Mouse (Mus musculus) lung, postnatal 0 days (tissue): ENCODE data around the gene Rab8b. TPM values are rescaled to one million over a fixed set of nuclear protein-coding genes. Genes with fewer than 3 reads are reported as not detected.

ENCODE experiments used
- ATAC-seq: fragments of 200-750 bp; cut with Nextera tagmentation; 2 replicates; pipeline ENCODE4 v1.8.0; 2017; ENCODE audit warnings: moderate library complexity
- DNase-seq: peaks from one replicate; pipeline ENCODE4 v3.0.0-alpha.2; 2016; ENCODE audit warnings: low spot score
- H3K27ac ChIP-seq: fragments of 300-500 bp; sonication (generic); 2 replicates; pipeline ENCODE4 v1.5.1; 2014; ENCODE audit warnings: antibody characterized with exemption, mild to moderate bottlenecking, low read length, mixed read lengths
- H3K27me3 ChIP-seq: fragments of 300-500 bp; sonication (generic); replicated peaks from 2 replicates; pipeline ENCODE4 v1.6.1; 2014; ENCODE audit warnings: low read length, mixed read lengths; ENCODE audit not compliant: insufficient read depth
- H3K36me3 ChIP-seq: fragments of 300-500 bp; sonication (generic); 2 replicates; pipeline ENCODE4 v1.6.1; 2014; ENCODE audit warnings: low read length, mixed read lengths; ENCODE audit not compliant: insufficient read depth
- H3K4me1 ChIP-seq: fragments of 300-500 bp; sonication (generic); 2 replicates; pipeline ENCODE4 v1.6.1; 2014; ENCODE audit warnings: antibody characterized with exemption, low read depth, low read length, mixed read lengths; ENCODE audit not compliant: insufficient read depth
- H3K4me2 ChIP-seq: fragments of 300-500 bp; sonication (generic); replicated peaks from 2 replicates; pipeline ENCODE4 v1.6.1; 2014; ENCODE audit warnings: low read depth, mild to moderate bottlenecking, low read length, moderate library complexity, mixed read lengths
- H3K4me3 ChIP-seq: fragments of 300-500 bp; sonication (generic); 2 replicates; pipeline ENCODE4 v1.5.1; 2014; ENCODE audit warnings: low read depth, low read length
- H3K9ac ChIP-seq: fragments of 300-500 bp; sonication (generic); replicated peaks from 2 replicates; pipeline ENCODE4 v1.6.1; 2014; ENCODE audit warnings: low read depth, mild to moderate bottlenecking
- H3K9me3 ChIP-seq: fragments of 300-500 bp; sonication (generic); 2 replicates; pipeline ENCODE4 v1.6.1; 2016; ENCODE audit warnings: low read length, mixed read lengths
- CTCF ChIP-seq: IDR thresholded peaks from 2 replicates; pipeline ENCODE4 v1.5.1; 2016; ENCODE audit warnings: antibody characterized with exemption, mild to moderate bottlenecking
- EP300 ChIP-seq: IDR thresholded peaks from 2 replicates; pipeline ENCODE4 v1.6.1; 2016; ENCODE audit warnings: antibody characterized with exemption, mild to moderate bottlenecking, control low read depth
- WGBS: fragments of 180-500 bp; shearing (Covaris S2); extraction: QIAGEN DNeasy Blood & Tissue Kit; methylation state at CpG from one replicate; pipeline ENCODE4 v1.1.7; 2014; 5-methylcytosine and 5-hydroxymethylcytosine counted together
- polyA plus RNA-seq: library from polyadenylated mRNA; unstranded; fragments of >200 nt; fragmentation: Nextera tagmentation; extraction: Ambion mirVana; gene quantifications from 2 replicates; pipeline ENCODE4 v1.2.1, GENCODE M21; 2015

The Rab8b gene
- polyA plus RNA-seq, 1 experiment from 2014 or later: 15.6 TPM

- no peaks in the 10 kb centered on the region for H3K9me3 ChIP-seq
- ATAC-seq (no peak), DNase-seq (no peak)
- no peaks in the 10 kb centered on the region for H3K36me3 ChIP-seq
- no peak overlapping the region for H3K4me2 ChIP-seq
- H3K4me1 ChIP-seq: peaks cover 16% of the 10 kb centered on the region; the same call in 1 of the 2 replicates
- no peak overlapping the region for H3K27ac ChIP-seq
- H3K4me3 ChIP-seq: no peak overlapping the region
- 71% methylated on average over 3 of the region's 3 CpGs for WGBS
- H3K27me3 ChIP-seq: no peaks in the 10 kb centered on the region
- H3K9ac ChIP-seq: no peak overlapping the region
- TF ChIP-seq EP300 (no peak), CTCF (peak; percentile 19; the same call in 1 of the 2 replicates)
Measured at GRCm38 (mm10) chr9:66864708-66865107, 54.8 kb downstream of the Rab8b start.

GRCm38 (mm10) chr9:66863456-66863855 lies 56.0 kb downstream of the Rab8b start:
- Histone ChIP-seq H3K36me3 (no peaks in the 10 kb centered on the region), H3K27me3 (no peaks in the 10 kb centered on the region), H3K9ac (no peak overlapping the region), H3K4me1 (peaks cover 16% of the 10 kb centered on the region; the same call in 1 of the 2 replicates), H3K4me3 (no peak overlapping the region), H3K27ac (peak overlapping the region; percentile 68), H3K9me3 (no peaks in the 10 kb centered on the region), H3K4me2 (no peak overlapping the region)
- whole genome bisulfite sequencing: 44% methylated on average over 3 of the region's 3 CpGs
- DNase-seq (peak; percentile 83), ATAC-seq (peak; percentile 80)
- TF ChIP-seq EP300 (peak; percentile 64), CTCF (no peak)

- no peaks in the 10 kb centered on the region for H3K36me3 ChIP-seq
- no peaks in the 10 kb centered on the region for H3K27me3 ChIP-seq
- no peak for ATAC-seq
- H3K4me3 ChIP-seq: no peak overlapping the region
- no peaks in the 10 kb centered on the region for H3K9me3 ChIP-seq
- H3K4me2 ChIP-seq: no peak overlapping the region
- WGBS: 86% methylated on average over 4 of the region's 4 CpGs
- DNase-seq: no peak
- no peak overlapping the region for H3K9ac ChIP-seq
- H3K27ac ChIP-seq: no peak overlapping the region
- H3K4me1 ChIP-seq: peaks cover 16% of the 10 kb centered on the region; the same call in 1 of the 2 replicates
- TF ChIP-seq CTCF (no peak), EP300 (no peak)
Measured at GRCm38 (mm10) chr9:66862202-66862601, 57.3 kb downstream of the Rab8b start.

- no peak overlapping the region for H3K9ac ChIP-seq
- no peak for TF ChIP-seq EP300
- TF ChIP-seq CTCF: no peak
- 53% methylated on average over 5 of the region's 5 CpGs for WGBS
- no peaks in the 10 kb centered on the region for H3K9me3 ChIP-seq
- no peaks in the 10 kb centered on the region for H3K27me3 ChIP-seq
- no peaks in the 10 kb centered on the region for H3K36me3 ChIP-seq
- peaks cover 16% of the 10 kb centered on the region; the same call in 1 of the 2 replicates for H3K4me1 ChIP-seq
- peak overlapping the region; percentile 26; the same call in 1 of the 2 replicates for H3K27ac ChIP-seq
- no peak overlapping the region for H3K4me3 ChIP-seq
- no peak overlapping the region for H3K4me2 ChIP-seq
- DNase-seq: no peak
- no peak for ATAC-seq
Measured at GRCm38 (mm10) chr9:66861104-66861767, 58.3 kb downstream of the Rab8b start.

DNA sequence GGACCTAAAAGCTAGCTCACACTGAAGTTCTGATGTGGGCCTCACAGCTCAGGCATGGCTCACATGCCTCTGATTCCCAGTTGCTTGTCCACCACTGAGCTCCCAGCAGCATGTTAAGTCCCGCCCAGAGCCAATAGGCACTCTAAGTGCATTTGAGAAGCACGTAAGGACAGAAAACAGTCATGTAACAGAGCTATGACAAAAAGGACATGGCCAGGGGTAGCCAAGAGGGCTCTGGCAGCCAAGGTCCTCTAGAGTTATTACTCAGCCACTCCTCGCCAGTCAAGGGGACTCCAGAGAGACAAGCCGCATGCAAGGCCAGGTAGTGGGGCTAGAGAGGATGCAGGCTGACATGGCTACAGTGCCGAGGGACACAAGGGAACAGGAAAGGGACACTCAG lies 60.0 kb downstream of the Rab8b start:
- TF ChIP-seq CTCF: no peak
- TF ChIP-seq EP300: no peak; the same call in 1 of the 2 replicates
- 66% methylated on average over 5 of the region's 5 CpGs for WGBS
- no peak overlapping the region for H3K4me2 ChIP-seq
- ATAC-seq: peak; percentile 76
- no peak overlapping the region for H3K4me3 ChIP-seq
- H3K9me3 ChIP-seq: no peaks in the 10 kb centered on the region
- H3K9ac ChIP-seq: no peak overlapping the region
- no peaks in the 10 kb centered on the region for H3K36me3 ChIP-seq
- DNase-seq: peak; percentile 63
- H3K27ac ChIP-seq: no peak overlapping the region
- H3K4me1 ChIP-seq: peaks cover 16% of the 10 kb centered on the region; the same call in 1 of the 2 replicates
- H3K27me3 ChIP-seq: no peaks in the 10 kb centered on the region

- no peak for DNase-seq
- no peak for TF ChIP-seq EP300
- no peak for TF ChIP-seq CTCF
Measured at GRCm38 (mm10) chr9:66855865-66856264, 63.6 kb downstream of the Rab8b start.

More at GRCm38 (mm10) chr9:66855865-66856264, 63.6 kb downstream of the Rab8b start:
- Histone ChIP-seq H3K27me3 (no peaks in the 10 kb centered on the region), H3K9me3 (no peaks in the 10 kb centered on the region), H3K4me2 (no peak overlapping the region), H3K36me3 (no peaks in the 10 kb centered on the region), H3K27ac (no peak overlapping the region), H3K4me3 (no peak overlapping the region), H3K4me1 (0 out of 2 replicates have a peak, but pooled peaks cover under 1% of the 10 kb centered on the region), H3K9ac (no peak overlapping the region)
- WGBS: 53% methylated on average over 7 of the region's 7 CpGs
- ATAC-seq: no peak
